Mouse (Mus musculus) CH12.LX (cell line): ENCODE data around the gene Hoxa7. TPM values are rescaled to one million over a fixed set of nuclear protein-coding genes. Genes with fewer than 3 reads are reported as not detected.

Experiments
- DNase-seq: peaks from one replicate; pipeline ENCODE4 v3.0.0-alpha.2; 2013; ENCODE audit errors: extremely low read depth
- H3K27ac ChIP-seq: 2 replicates; pipeline ENCODE4 v1.5.1; 2012; ENCODE audit warnings: low read depth, mild to moderate bottlenecking, control low read depth, moderate library complexity; ENCODE audit not compliant: insufficient read depth
- H3K27me3 ChIP-seq: replicated peaks from 2 replicates; pipeline ENCODE3; 2012; ENCODE audit warnings: inconsistent platforms
- H3K36me3 ChIP-seq, 2 experiments: replicated peaks in 1 of 2; 2 replicates each; pipeline versions ENCODE3 to v1.6.1; 2012; ENCODE audit warnings: inconsistent platforms in 1 of 2, low read length in 1 of 2, mild to moderate bottlenecking in 1 of 2, mixed read lengths in 1 of 2, moderate library complexity in 1 of 2; ENCODE audit not compliant: control insufficient read depth in 1 of 2, insufficient read depth in 1 of 2
- H3K4me1 ChIP-seq, 2 experiments: 2 replicates each; pipeline ENCODE4 v1.6.1; 2012; ENCODE audit warnings: inconsistent platforms in 1 of 2, moderate library complexity in 1 of 2; ENCODE audit not compliant: insufficient read depth in 2 of 2, control insufficient read depth in 1 of 2
- H3K4me2 ChIP-seq: 2 replicates; pipeline ENCODE4 v1.6.1; 2012; ENCODE audit warnings: low read depth, mild to moderate bottlenecking, control low read depth; ENCODE audit not compliant: poor library complexity, insufficient read depth, severe bottlenecking
- H3K4me3 ChIP-seq, 3 experiments: fragments of 150-350 bp in 1 of 3; sonication (generic) in 1 of 3; replicated peaks in 1 of 3; 2 replicates each; pipeline versions ENCODE3 to v1.5.1; 2011 to 2012; ENCODE audit warnings: low read depth in 2 of 3, low read length in 2 of 3, mild to moderate bottlenecking in 2 of 3, moderate library complexity in 2 of 3, control low read depth in 1 of 3, improper control_type of control experiment in 1 of 3, inconsistent platforms in 1 of 3, mixed read lengths in 1 of 3; ENCODE audit not compliant: poor library complexity in 1 of 3
- H3K79me2 ChIP-seq: replicated peaks from 2 replicates; pipeline ENCODE4 v1.6.1; 2012; ENCODE audit warnings: mild to moderate bottlenecking, moderate library complexity; ENCODE audit not compliant: control insufficient read depth, poor library complexity, insufficient read depth, severe bottlenecking; ENCODE audit errors: extremely low read depth
- H3K9ac ChIP-seq: 2 replicates; pipeline ENCODE4 v1.6.1; 2012; ENCODE audit warnings: low read depth, mild to moderate bottlenecking, control low read depth, moderate library complexity; ENCODE audit not compliant: insufficient read depth
- H3K9me3 ChIP-seq: replicated peaks from 2 replicates; pipeline ENCODE3; 2012; ENCODE audit warnings: low read length, inconsistent platforms, mixed read lengths
- BHLHE40 ChIP-seq: IDR thresholded peaks from 2 replicates; pipeline ENCODE4 v1.6.1; 2011; ENCODE audit warnings: mild to moderate bottlenecking, low read depth, low read length, improper control_type of control experiment
- CHD1 ChIP-seq: IDR thresholded peaks from 2 replicates; pipeline ENCODE4 v1.6.1; 2012; ENCODE audit warnings: low read depth, low read length, improper control_type of control experiment, inconsistent platforms
- CTCF ChIP-seq, 2 experiments: IDR thresholded peaks in 1 of 2; conservative IDR thresholded peaks in 1 of 2; 2 replicates each; pipeline ENCODE4 v1.5.1; 2011 to 2012; ENCODE audit warnings: low read depth in 2 of 2, low read length in 2 of 2, improper control_type of control experiment in 1 of 2, inconsistent platforms in 1 of 2, mild to moderate bottlenecking in 1 of 2, moderate library complexity in 1 of 2
- E2F4 ChIP-seq: IDR thresholded peaks from 2 replicates; pipeline ENCODE4 v1.6.1; 2011; ENCODE audit warnings: low read depth, low read length, improper control_type of control experiment; ENCODE audit not compliant: insufficient replicate concordance
- EP300 ChIP-seq: IDR thresholded peaks from 2 replicates; pipeline ENCODE4 v1.6.1; 2011; ENCODE audit warnings: low read length, improper control_type of control experiment
- ETS1 ChIP-seq: conservative IDR thresholded peaks from 2 replicates; pipeline ENCODE4 v1.6.1; 2012; ENCODE audit warnings: low read depth, mild to moderate bottlenecking, inconsistent platforms, low read length, improper control_type of control experiment, moderate library complexity
- HCFC1 ChIP-seq: IDR thresholded peaks from 2 replicates; pipeline ENCODE4 v1.6.1; 2012; ENCODE audit warnings: low read depth, mild to moderate bottlenecking, inconsistent platforms, low read length, improper control_type of control experiment
- IRF4 ChIP-seq: IDR thresholded peaks from 2 replicates; pipeline ENCODE4 v1.6.1; 2014; ENCODE audit warnings: low read depth, mild to moderate bottlenecking, inconsistent platforms, low read length, improper control_type of control experiment
- JUN ChIP-seq: IDR thresholded peaks from 2 replicates; pipeline ENCODE4 v1.6.1; 2011; ENCODE audit warnings: low read depth, mild to moderate bottlenecking, low read length, improper control_type of control experiment, moderate library complexity; ENCODE audit not compliant: insufficient read depth
- JUND ChIP-seq: conservative IDR thresholded peaks from 2 replicates; pipeline ENCODE4 v1.6.1; 2011; ENCODE audit warnings: low read depth, low read length, improper control_type of control experiment
- KAT2A ChIP-seq: IDR thresholded peaks from 2 replicates; pipeline ENCODE4 v1.6.1; 2012; ENCODE audit warnings: low read length, improper control_type of control experiment, inconsistent platforms; ENCODE audit not compliant: insufficient replicate concordance
- MAX ChIP-seq: IDR thresholded peaks from 2 replicates; pipeline ENCODE4 v1.6.1; 2011; ENCODE audit warnings: low read length, improper control_type of control experiment
- MEF2A ChIP-seq: IDR thresholded peaks from 2 replicates; pipeline ENCODE4 v1.6.1; 2014; ENCODE audit warnings: low read depth, mild to moderate bottlenecking, inconsistent platforms, low read length, improper control_type of control experiment, borderline replicate concordance
- NRF1 ChIP-seq: IDR thresholded peaks from 2 replicates; pipeline ENCODE4 v1.6.1; 2014; ENCODE audit warnings: low read depth, mild to moderate bottlenecking, inconsistent platforms, low read length, improper control_type of control experiment, moderate library complexity
- PAX5 ChIP-seq: IDR thresholded peaks from 2 replicates; pipeline ENCODE4 v1.6.1; 2012; ENCODE audit warnings: low read length, inconsistent platforms, mixed read lengths
- POLR2A ChIP-seq: IDR thresholded peaks from 2 replicates; pipeline ENCODE4 v1.6.1; 2011; ENCODE audit warnings: low read depth, mild to moderate bottlenecking, improper control_type of control experiment, low read length
- POLR2AphosphoS2 ChIP-seq: IDR thresholded peaks from 2 replicates; pipeline ENCODE4 v1.6.1; 2011; ENCODE audit warnings: low read depth, low read length, improper control_type of control experiment
- SIN3A ChIP-seq: IDR thresholded peaks from 2 replicates; pipeline ENCODE4 v1.6.1; 2012; ENCODE audit warnings: low read length, improper control_type of control experiment, inconsistent platforms
- SMC3 ChIP-seq: IDR thresholded peaks from 2 replicates; pipeline ENCODE4 v1.6.1; 2011; ENCODE audit warnings: low read depth, low read length, improper control_type of control experiment
- UBTF ChIP-seq: IDR thresholded peaks from 2 replicates; pipeline ENCODE4 v1.6.1; 2012; ENCODE audit warnings: low read depth, mild to moderate bottlenecking, inconsistent platforms, low read length, improper control_type of control experiment, moderate library complexity
- USF1 ChIP-seq: IDR thresholded peaks from 2 replicates; pipeline ENCODE4 v1.6.1; 2014; ENCODE audit warnings: low read depth, mild to moderate bottlenecking, inconsistent platforms, low read length, improper control_type of control experiment
- ZC3H11A ChIP-seq: IDR thresholded peaks from 2 replicates; pipeline ENCODE4 v1.6.1; 2012; ENCODE audit warnings: low read depth, mild to moderate bottlenecking, inconsistent platforms, low read length, improper control_type of control experiment
- ZKSCAN1 ChIP-seq: IDR thresholded peaks from 2 replicates; pipeline ENCODE4 v1.6.1; 2012; ENCODE audit warnings: low read depth, inconsistent platforms, low read length, improper control_type of control experiment, borderline replicate concordance
- ZMIZ1 ChIP-seq: IDR thresholded peaks from 2 replicates; pipeline ENCODE4 v1.6.1; 2012; ENCODE audit warnings: low read depth, mild to moderate bottlenecking, inconsistent platforms, low read length, improper control_type of control experiment
- ZNF384 ChIP-seq: IDR thresholded peaks from 2 replicates; pipeline ENCODE4 v1.6.1; 2012; ENCODE audit warnings: low read depth, low read length, improper control_type of control experiment, inconsistent platforms
- dilution Hi-C: fragments of 300-500 bp; cut with MboI; formaldehyde crosslinking; loops from 2 replicates; pipeline ENCODE4 v1.14.3; 2020; ENCODE audit warnings: low sequenced_read_pairs; ENCODE audit not compliant: extremely low pct_unique_long_range_greater_than_20kb, extremely low pct_ligation_motif_present
- in situ Hi-C: fragments of 300-500 bp; cut with MboI; formaldehyde crosslinking; loops from 3 replicates; pipeline ENCODE4 v1.14.3; 2019; ENCODE audit warnings: low sequenced_read_pairs, low pct_ligation_motif_present, low pct_unique_long_range_greater_than_20kb, mixed read lengths
- polyA plus RNA-seq: library from polyadenylated mRNA; unstranded; fragments of >175 nt; gene quantifications from 2 replicates; pipeline ENCODE4 v1.2.1, GENCODE M21; 2012; ENCODE audit warnings: low read depth; ENCODE audit not compliant: insufficient read length
- total RNA-seq, 2 experiments: library from RNA; depleted of rRNA; stranded (reverse); fragments of 300-350 nt in 1 of 2; fragments of >200 nt in 1 of 2; gene quantifications; 2 replicates each; pipeline ENCODE4 v1.2.3; 2012 to 2014

Gene Hoxa7
- total and polyA plus RNA-seq, 3 experiments, result 1.0 to 1.4 (median 1.1) TPM

DNA sequence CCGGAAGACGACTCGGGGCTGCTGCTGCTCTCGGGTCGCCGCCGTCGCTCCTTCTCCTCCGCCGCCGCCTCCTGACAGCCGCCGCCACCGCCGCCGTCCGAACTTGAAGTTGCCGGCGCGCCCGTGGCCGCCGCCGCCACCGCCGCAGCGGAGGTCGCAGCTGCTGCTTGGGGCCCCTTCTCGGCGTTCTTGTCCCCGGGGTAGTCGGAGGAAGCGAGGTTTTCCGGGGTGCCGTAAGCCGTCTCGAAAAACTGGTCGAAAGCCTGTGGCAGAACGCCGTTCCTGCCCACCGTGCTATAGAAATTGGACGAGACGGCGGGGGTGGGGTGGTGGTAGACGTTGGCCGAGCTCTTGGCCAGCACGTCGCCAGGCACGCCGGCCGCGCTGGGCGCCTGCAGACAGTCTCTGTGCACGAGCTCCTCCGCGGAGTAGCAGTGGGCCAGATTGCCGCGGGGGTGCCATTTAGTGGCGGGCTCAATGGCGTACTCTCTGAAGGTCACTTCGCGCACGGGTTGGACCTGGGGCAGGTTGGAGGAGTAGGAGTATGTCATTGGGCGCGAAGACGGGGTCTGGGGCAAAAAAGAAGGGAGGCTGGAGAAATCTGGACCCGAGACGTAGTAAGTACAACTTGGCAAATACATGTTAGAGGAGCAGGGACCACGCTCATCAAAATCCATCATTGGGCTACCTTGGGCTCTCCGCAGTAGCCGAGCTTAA, 23.5 kb upstream of the Hoxa7 start:
- peaks cover 0 to 9% of the 10 kb centered on the region in 2 experiments; a peak in 2 of 4 replicates for H3K4me1 ChIP-seq
- no peaks in the 10 kb centered on the region for H3K79me2 ChIP-seq
- no peak overlapping the region for H3K27ac ChIP-seq
- no peak overlapping the region for H3K9ac ChIP-seq
- in situ Hi-C loops (no loop called here), dilution Hi-C loops (no loop called here)
- no peaks in the 10 kb centered on the region for H3K27me3 ChIP-seq
- peaks cover 5% of the 10 kb centered on the region for H3K9me3 ChIP-seq
- DNase-seq, result no peak
- no peak for TF ChIP-seq ZMIZ1
- TF ChIP-seq UBTF, result no peak
- no peak for TF ChIP-seq ZNF384
- no peak for TF ChIP-seq MAX
- no peak for TF ChIP-seq USF1
- no peak for TF ChIP-seq CHD1
- TF ChIP-seq PAX5, result no peak
- TF ChIP-seq CTCF (conservative IDR thresholded peaks at IDR 0.05 in 1 of 2, IDR thresholded peaks at IDR 0.05 in 1 of 2; ENCODE audit: low read depth in 2 of 2, low read length in 2 of 2), result no peak
- no peak for TF ChIP-seq ZKSCAN1
- no peak for TF ChIP-seq POLR2AphosphoS2
- TF ChIP-seq E2F4, result no peak
- TF ChIP-seq EP300, result no peak
- TF ChIP-seq SIN3A, result no peak
- TF ChIP-seq JUND, result no peak
- no peak for TF ChIP-seq ZC3H11A
- no peak for TF ChIP-seq MEF2A
- H3K4me2 ChIP-seq, result no peak overlapping the region
- H3K36me3 ChIP-seq, result no peaks in the 10 kb centered on the region
- no peak overlapping the region for H3K4me3 ChIP-seq

GRCm38 (mm10) chr6:52244471-52245039, 22.9 kb upstream of the Hoxa7 start:
- in situ Hi-C loops, result no loop called here

More at GRCm38 (mm10) chr6:52244471-52245039, 22.9 kb upstream of the Hoxa7 start:
- no peak overlapping the region for H3K4me2 ChIP-seq
- peaks cover 5% of the 10 kb centered on the region for H3K9me3 ChIP-seq
- no peak overlapping the region for H3K27ac ChIP-seq
- no peaks in the 10 kb centered on the region for H3K79me2 ChIP-seq
- H3K27me3 ChIP-seq, result no peaks in the 10 kb centered on the region
- H3K9ac ChIP-seq, result no peak overlapping the region
- H3K4me1 ChIP-seq, result peaks cover 0 to 9% of the 10 kb centered on the region in 2 experiments; a peak in 2 of 4 replicates
- H3K36me3 ChIP-seq, result no peaks in the 10 kb centered on the region
- DNase-seq, result no peak
- no peak for TF ChIP-seq NRF1
- TF ChIP-seq ZNF384, result no peak
- no peak for TF ChIP-seq PAX5
- TF ChIP-seq IRF4, result no peak
- TF ChIP-seq ZC3H11A, result no peak
- TF ChIP-seq KAT2A, result no peak
- TF ChIP-seq USF1, result no peak
- TF ChIP-seq SMC3, result no peak
- no peak for TF ChIP-seq CHD1
- TF ChIP-seq BHLHE40, result no peak
- TF ChIP-seq HCFC1, result no peak
- TF ChIP-seq MAX, result no peak
- TF ChIP-seq POLR2A, result no peak
- no peak for TF ChIP-seq MEF2A
- TF ChIP-seq JUN, result no peak
- TF ChIP-seq POLR2AphosphoS2, result no peak
- TF ChIP-seq ZMIZ1, result no peak
- TF ChIP-seq ETS1, result no peak
- dilution Hi-C loops, result no loop called here
- no peak overlapping the region for H3K4me3 ChIP-seq
